Mouse (Mus musculus) midbrain, embryonic 12.5 days (tissue): ENCODE measurements around the gene Ggta1. TPM values are rescaled to one million over a fixed set of nuclear protein-coding genes. Genes with fewer than 3 reads are reported as not detected.
A peak's percentile ranks its signal among the peaks of the same experiment; 100 is the strongest.

Experiments
- ATAC-seq: fragments of 200-750 bp; cut with Nextera tagmentation; 2 replicates; pipeline ENCODE4 v1.8.0; 2017; ENCODE audit warnings: low read depth, moderate TSS enrichment, moderate library complexity; ENCODE audit not compliant: low FRiP score
- H3K27ac ChIP-seq: fragments of 300-500 bp; sonication (generic); replicated peaks from 2 replicates; pipeline ENCODE4 v1.5.1; 2016; ENCODE audit warnings: mild to moderate bottlenecking
- H3K27me3 ChIP-seq: fragments of 300-500 bp; sonication (generic); 2 replicates; pipeline ENCODE4 v1.6.1; 2016; ENCODE audit warnings: mild to moderate bottlenecking
- H3K36me3 ChIP-seq: fragments of 300-500 bp; sonication (generic); 2 replicates; pipeline ENCODE4 v1.6.1; 2016
- H3K4me1 ChIP-seq: fragments of 300-500 bp; sonication (generic); 2 replicates; pipeline ENCODE4 v1.6.1; 2016
- H3K4me2 ChIP-seq: fragments of 300-500 bp; sonication (generic); replicated peaks from 2 replicates; pipeline ENCODE4 v1.6.1; 2016; ENCODE audit warnings: mild to moderate bottlenecking, moderate library complexity
- H3K4me3 ChIP-seq: fragments of 300-500 bp; sonication (generic); 2 replicates; pipeline ENCODE4 v1.5.1; 2016; ENCODE audit warnings: mild to moderate bottlenecking
- H3K9ac ChIP-seq: fragments of 300-500 bp; sonication (generic); replicated peaks from 2 replicates; pipeline ENCODE4 v1.6.1; 2016; ENCODE audit warnings: mild to moderate bottlenecking, moderate library complexity
- H3K9me3 ChIP-seq: fragments of 300-500 bp; sonication (generic); 2 replicates; pipeline ENCODE4 v1.6.1; 2016; ENCODE audit warnings: mild to moderate bottlenecking
- whole genome bisulfite sequencing: fragments of 180-500 bp; shearing (Covaris S2); methylation state at CpG from one replicate; pipeline ENCODE4 v1.1.7; 2016; 5-methylcytosine and 5-hydroxymethylcytosine counted together
- polyA plus RNA-seq: library from polyadenylated mRNA; unstranded; fragments of >200 nt; fragmentation: Nextera tagmentation; extraction: Ambion mirVana; gene quantifications from 2 replicates; pipeline ENCODE4 v1.2.1, GENCODE M21; 2016

Gene Ggta1
- polyA plus RNA-seq, 1 experiment from 2014 or later: 6.5 TPM

DNA sequence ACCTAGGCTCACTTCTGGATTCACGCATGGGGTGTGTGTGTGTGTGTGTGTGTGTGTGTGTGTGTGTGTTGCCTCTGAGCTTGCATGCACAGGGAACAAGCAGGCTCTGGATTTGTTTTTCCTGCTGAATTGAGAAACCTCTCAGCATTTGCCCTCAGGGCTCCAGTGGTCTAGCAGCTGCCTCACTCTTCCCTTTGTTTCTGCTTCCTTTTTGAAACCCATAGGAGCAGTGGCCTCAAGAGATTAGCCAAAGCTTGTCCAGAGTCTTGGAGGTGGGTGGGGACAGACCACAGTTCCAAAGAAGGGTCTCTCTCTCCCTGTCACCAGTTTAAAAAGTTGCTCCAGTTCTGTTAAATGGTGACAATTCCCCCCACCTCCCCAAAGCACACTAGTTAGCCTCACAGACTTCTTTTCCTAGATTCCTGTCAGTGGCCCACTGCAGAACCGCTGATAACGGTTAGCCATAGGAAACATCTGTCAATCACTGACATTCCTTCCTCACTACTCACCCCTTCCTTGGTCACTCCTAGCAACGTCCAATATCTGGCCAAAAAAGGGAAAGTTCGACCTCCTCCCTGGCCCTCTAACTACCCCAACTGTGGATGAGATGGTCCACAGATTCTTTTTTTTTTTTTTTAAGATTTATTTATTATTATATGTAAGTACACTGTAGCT lies 24.1 kb upstream of the Ggta1 start:
- ATAC-seq: no peak
- peak overlapping the region; percentile 20; the same call in 1 of the 2 replicates for H3K27ac ChIP-seq

DNA sequence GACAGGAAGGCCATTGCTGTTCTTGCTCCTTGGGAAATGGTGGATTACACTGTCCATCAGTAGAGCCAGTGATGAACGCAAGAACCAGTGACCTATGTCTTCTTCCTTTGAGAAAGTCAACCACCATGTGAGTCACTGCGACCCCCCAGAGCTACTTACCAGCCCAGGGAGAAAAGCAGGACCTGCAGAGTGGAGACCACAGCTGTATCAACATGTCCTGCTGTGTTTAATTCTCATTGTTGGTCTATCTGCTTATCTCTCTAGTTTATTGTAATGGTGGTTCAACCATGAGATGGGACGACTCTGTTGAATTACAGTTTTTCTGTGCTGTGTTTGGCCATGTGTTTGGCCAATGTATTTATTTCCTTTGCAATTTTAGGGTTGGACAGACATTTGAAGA lies 21.1 kb upstream of the Ggta1 start:
- Histone ChIP-seq H3K27me3 (no peaks in the 10 kb centered on the region), H3K4me1 (peaks cover 14% of the 10 kb centered on the region), H3K36me3 (no peaks in the 10 kb centered on the region), H3K9me3 (no peaks in the 10 kb centered on the region), H3K4me3 (no peak overlapping the region), H3K9ac (no peak overlapping the region), H3K4me2 (no peak overlapping the region), H3K27ac (no peak overlapping the region)
- 72% methylated on average over 3 of the region's 3 CpGs for WGBS
- ATAC-seq: no peak

More for the DNA sequence above, 24.1 kb upstream of the Ggta1 start:
- Histone ChIP-seq H3K4me2 (no peak overlapping the region), H3K27me3 (no peaks in the 10 kb centered on the region), H3K4me1 (peaks cover 14% of the 10 kb centered on the region), H3K9me3 (no peaks in the 10 kb centered on the region), H3K4me3 (no peak overlapping the region), H3K9ac (no peak overlapping the region), H3K36me3 (no peaks in the 10 kb centered on the region)
- WGBS: 23% methylated on average over 5 of the region's 5 CpGs

DNA sequence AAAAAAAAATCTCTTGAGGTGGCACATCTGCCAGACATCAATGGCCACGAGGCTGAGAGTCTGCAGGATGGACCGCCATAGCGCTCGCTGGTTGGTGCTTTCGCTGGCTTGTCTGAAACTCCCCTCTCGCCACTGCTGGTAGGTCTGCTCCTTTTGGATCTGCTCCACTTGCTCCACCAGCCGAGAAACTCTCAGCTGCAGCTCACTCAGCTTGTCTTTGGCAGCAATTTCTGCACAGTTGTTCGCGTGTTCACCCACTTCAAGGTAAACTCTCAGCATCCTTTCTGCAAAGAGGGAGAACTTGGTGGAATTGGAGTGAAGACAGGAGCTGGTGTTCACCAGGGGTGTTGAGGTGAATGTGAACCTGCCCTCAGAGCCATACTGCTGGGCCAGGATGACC lies 20.4 kb upstream of the Ggta1 start:
- no peak overlapping the region for H3K4me3 ChIP-seq
- H3K36me3 ChIP-seq: no peaks in the 10 kb centered on the region
- no peak overlapping the region for H3K9ac ChIP-seq
- H3K9me3 ChIP-seq: no peaks in the 10 kb centered on the region
- H3K27me3 ChIP-seq: no peaks in the 10 kb centered on the region
- peaks cover 14% of the 10 kb centered on the region for H3K4me1 ChIP-seq
- no peak overlapping the region for H3K27ac ChIP-seq
- 93% methylated on average over 9 of the region's 9 CpGs for WGBS
- H3K4me2 ChIP-seq: no peak overlapping the region
- no peak for ATAC-seq

DNA sequence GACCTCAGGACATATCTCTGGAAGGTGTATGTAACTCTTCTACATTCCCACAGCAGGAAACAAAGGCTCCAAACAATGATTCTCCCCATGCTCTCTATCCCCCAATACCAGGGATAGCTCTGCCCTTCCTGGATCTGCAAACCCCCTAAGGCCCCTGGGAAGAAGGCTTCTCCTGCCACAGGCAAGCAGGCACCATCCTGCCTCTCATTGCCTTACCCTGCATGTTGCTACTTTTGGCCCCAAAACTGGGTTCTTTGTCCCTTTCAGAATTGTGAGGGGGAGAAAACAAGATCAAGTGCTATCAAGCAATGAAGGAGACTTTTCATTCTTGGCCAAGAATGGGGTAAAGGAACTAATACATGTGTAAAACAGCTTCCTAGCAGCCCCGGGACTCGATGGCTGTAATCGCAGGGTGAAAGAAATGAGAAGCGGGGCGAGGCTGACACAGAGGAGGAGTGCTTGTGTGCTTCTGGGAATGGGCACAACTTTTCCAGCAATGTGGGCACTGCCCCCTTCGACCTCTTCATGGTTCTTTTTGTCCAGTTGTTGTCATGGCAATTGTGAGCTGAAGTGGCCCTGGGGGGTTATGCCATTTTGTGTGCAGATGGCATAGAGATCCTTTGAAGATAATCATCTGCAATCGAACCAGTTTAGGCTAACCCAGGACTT lies 18.4 kb upstream of the Ggta1 start:
- Histone ChIP-seq H3K36me3 (no peaks in the 10 kb centered on the region), H3K27me3 (no peaks in the 10 kb centered on the region), H3K27ac (no peak overlapping the region), H3K9me3 (no peaks in the 10 kb centered on the region), H3K4me2 (no peak overlapping the region), H3K4me3 (no peak overlapping the region), H3K9ac (no peak overlapping the region), H3K4me1 (peaks cover 8% of the 10 kb centered on the region; the same call in 1 of the 2 replicates)
- no peak for ATAC-seq
- WGBS: 48% methylated on average over 7 of the region's 7 CpGs

DNA sequence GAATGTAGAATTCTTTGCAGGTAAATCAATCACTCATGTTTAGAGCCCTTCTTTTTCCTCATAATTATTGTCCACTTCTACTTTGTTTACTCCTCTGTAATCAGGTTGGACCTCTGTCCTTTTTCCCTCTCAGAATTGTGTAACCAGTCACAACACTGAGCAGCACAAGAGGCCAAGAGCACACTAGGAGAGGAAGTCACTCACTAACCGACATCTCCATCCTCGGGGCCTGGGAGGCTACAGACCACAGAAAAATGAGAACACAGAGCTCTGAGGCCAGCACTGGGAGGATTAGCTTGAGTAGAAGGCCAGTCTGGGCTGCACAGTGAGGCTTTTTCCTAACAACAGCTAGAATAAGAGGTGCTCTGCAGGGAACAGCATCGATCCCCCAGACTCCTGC lies 17.0 kb upstream of the Ggta1 start:
- Histone ChIP-seq H3K27ac (no peak overlapping the region), H3K4me2 (no peak overlapping the region), H3K4me1 (peaks cover 8% of the 10 kb centered on the region; the same call in 1 of the 2 replicates), H3K9me3 (no peaks in the 10 kb centered on the region), H3K4me3 (no peak overlapping the region), H3K9ac (no peak overlapping the region), H3K27me3 (no peaks in the 10 kb centered on the region), H3K36me3 (no peaks in the 10 kb centered on the region)
- no peak for ATAC-seq
- WGBS: 38% methylated on average over 3 of the region's 3 CpGs

DNA sequence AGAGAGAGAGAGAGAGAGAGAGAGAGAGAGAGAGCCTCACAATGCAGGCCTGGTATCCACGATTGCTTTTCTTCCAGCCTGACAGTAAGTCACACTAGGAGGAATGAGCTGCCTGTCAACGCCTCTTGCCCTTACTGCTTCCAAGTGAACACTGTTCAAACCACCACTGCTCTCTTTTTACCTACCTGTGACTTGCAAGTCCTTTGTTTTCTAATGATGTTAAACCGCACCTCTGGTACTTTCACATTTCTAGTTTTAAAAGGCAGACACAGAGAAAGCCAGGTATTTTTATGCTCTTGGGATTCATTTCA lies 15.7 kb upstream of the Ggta1 start:
- WGBS: 68% methylated on average over 3 of the region's 3 CpGs
- Histone ChIP-seq H3K9ac (no peak overlapping the region), H3K36me3 (no peaks in the 10 kb centered on the region), H3K4me2 (no peak overlapping the region), H3K27me3 (no peaks in the 10 kb centered on the region), H3K9me3 (no peaks in the 10 kb centered on the region), H3K27ac (no peak overlapping the region), H3K4me1 (peaks cover 8% of the 10 kb centered on the region; the same call in 1 of the 2 replicates), H3K4me3 (no peak overlapping the region)
- no peak for ATAC-seq

DNA sequence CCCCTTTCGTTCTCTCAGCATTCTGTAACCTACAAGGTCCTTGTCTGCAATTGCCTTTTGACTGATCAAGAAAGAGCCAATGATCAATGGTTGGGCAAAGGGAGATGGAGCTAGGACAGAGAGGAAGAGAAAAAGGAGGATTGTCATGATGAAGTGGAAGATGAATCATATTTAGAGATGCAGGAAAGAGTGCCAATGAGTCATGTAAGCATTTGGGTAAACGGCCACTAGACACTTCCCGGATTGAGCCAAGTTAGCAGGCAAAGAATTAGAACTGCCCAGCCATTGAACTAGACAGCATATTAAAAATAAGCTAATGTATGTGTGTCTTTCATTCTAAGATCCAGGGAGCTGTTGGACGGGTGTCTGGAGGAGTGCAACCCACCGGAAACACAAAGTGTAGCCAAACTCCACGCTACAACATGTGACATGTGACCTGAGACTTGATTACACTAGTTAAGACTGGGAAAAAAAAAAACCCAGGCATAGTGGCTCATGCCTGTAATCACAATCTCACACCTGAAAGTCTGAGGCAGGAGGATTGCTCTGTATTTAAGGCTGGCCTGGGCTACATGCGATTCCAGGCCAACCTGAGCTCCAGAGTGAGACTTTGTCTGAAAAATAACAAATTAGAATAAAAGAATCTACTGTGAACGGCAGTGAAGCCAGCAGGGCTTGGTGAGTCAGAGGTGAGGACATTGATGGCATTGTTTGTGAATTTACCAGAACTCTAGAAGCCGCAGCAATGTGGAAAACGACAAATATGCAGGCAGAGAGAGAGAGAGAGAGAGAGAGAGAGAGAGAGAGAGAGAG lies 15.2 kb upstream of the Ggta1 start:
- Histone ChIP-seq H3K4me3 (no peak overlapping the region), H3K27me3 (no peaks in the 10 kb centered on the region), H3K9ac (no peak overlapping the region), H3K36me3 (no peaks in the 10 kb centered on the region), H3K4me2 (no peak overlapping the region), H3K9me3 (no peaks in the 10 kb centered on the region), H3K27ac (no peak overlapping the region), H3K4me1 (peaks cover 8% of the 10 kb centered on the region; the same call in 1 of the 2 replicates)
- ATAC-seq: no peak
- 82% methylated on average over 10 of the region's 10 CpGs for WGBS

DNA sequence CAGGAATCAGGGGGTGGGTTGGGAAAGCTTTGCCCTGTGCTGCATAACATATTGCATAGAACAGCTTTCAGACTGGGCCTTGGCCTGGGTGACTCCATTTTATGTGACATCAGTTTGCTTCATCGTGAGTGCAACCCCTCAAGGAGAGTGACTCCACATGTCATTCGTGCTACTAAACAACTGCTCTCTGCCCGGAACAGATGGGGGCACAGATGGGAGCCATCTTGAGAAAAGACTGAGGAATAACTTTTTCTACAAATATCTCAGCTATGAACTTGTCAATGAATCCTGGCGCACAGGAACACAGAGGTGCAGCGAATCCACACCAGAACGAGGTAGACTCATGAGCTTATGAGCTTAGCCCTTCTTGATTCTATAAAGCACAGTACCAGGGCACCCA lies 14.3 kb upstream of the Ggta1 start:
- H3K4me2 ChIP-seq: no peak overlapping the region
- WGBS: 92% methylated on average over 6 of the region's 6 CpGs
- H3K27me3 ChIP-seq: no peaks in the 10 kb centered on the region
- H3K4me3 ChIP-seq: no peak overlapping the region
- H3K27ac ChIP-seq: no peak overlapping the region
- ATAC-seq: no peak
- H3K9ac ChIP-seq: no peak overlapping the region
- no peaks in the 10 kb centered on the region for H3K36me3 ChIP-seq
- H3K4me1 ChIP-seq: peaks cover 8% of the 10 kb centered on the region; the same call in 1 of the 2 replicates
- no peaks in the 10 kb centered on the region for H3K9me3 ChIP-seq

DNA sequence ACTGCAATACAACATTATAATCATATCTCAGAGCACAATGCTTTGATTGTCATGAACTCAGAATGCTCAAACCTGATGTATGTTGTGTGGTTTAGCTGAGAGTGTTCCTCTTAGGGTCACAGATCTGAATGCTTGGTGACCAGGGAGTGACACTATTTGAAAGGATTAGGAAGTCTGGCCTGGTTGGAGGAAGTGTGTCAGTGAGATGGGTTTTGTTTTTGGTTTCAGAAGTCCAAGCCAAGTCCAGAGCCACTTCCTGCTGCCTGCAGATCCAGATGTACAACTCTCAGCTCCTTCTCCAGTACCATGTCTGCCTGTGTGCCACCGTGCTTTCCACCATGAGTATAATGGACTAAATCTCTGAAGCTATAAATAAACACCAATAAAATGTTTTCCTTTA lies 11.9 kb upstream of the Ggta1 start:
- Histone ChIP-seq H3K4me2 (no peak overlapping the region), H3K4me3 (no peak overlapping the region), H3K9ac (no peak overlapping the region), H3K9me3 (no peaks in the 10 kb centered on the region), H3K36me3 (no peaks in the 10 kb centered on the region), H3K4me1 (no peaks in the 10 kb centered on the region), H3K27me3 (no peaks in the 10 kb centered on the region), H3K27ac (no peak overlapping the region)
- 96% methylated on average over 1 of the region's 1 CpGs for WGBS
- ATAC-seq: no peak

DNA sequence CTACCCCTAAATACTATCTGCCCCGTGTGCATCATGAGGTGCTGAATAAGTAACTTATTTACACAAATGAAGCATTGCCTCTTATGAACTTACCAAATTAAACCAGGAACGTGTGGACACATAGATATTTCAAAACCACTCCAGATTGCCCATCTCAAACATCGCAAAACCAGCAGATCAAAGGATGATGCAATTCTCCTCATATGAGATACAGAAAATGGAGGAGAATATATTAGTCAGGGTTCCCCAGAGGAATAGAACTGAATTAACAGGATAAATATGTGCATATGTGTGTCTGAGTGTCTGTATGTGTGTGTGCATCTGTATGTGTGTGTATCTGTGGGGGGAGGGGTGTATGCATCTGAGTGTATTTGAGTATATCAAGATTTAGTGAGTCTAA lies 6.2 kb upstream of the Ggta1 start:
- H3K4me3 ChIP-seq: no peak overlapping the region
- H3K9ac ChIP-seq: no peak overlapping the region
- 82% methylated on average over 3 of the region's 3 CpGs for WGBS
- no peak for ATAC-seq
- H3K27me3 ChIP-seq: no peaks in the 10 kb centered on the region; the same call in 1 of the 2 replicates
- H3K9me3 ChIP-seq: no peaks in the 10 kb centered on the region
- H3K4me2 ChIP-seq: no peak overlapping the region
- no peaks in the 10 kb centered on the region for H3K36me3 ChIP-seq
- peaks cover under 1% of the 10 kb centered on the region; the same call in 1 of the 2 replicates for H3K4me1 ChIP-seq
- no peak overlapping the region for H3K27ac ChIP-seq

DNA sequence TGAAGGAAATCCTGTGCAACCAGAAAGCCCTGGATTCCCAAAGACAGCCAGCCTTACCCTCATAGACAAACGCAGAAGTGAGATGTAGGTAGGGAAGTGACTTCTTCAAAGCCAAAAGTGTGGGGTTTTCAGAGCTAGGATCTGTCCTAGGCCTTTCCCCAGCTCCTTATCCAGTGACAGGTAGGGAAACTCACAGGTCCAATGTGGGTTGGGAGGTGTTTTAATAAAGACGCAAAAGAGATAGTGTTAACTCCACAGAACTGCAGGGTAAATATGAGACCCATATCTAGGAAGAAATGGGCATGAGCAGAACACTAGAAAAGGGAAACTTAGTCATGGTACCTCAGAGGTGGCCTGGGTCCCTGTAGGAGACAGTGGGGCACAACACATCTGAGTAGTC lies 5.2 kb upstream of the Ggta1 start:
- ATAC-seq: no peak
- Histone ChIP-seq H3K4me2 (no peak overlapping the region), H3K27ac (no peak overlapping the region), H3K9me3 (no peaks in the 10 kb centered on the region), H3K36me3 (no peaks in the 10 kb centered on the region), H3K4me3 (no peak overlapping the region), H3K9ac (no peak overlapping the region), H3K27me3 (peaks cover 8% of the 10 kb centered on the region), H3K4me1 (peaks cover 10% of the 10 kb centered on the region; the same call in 1 of the 2 replicates)
- WGBS: 82% methylated on average over 2 of the region's 2 CpGs

DNA sequence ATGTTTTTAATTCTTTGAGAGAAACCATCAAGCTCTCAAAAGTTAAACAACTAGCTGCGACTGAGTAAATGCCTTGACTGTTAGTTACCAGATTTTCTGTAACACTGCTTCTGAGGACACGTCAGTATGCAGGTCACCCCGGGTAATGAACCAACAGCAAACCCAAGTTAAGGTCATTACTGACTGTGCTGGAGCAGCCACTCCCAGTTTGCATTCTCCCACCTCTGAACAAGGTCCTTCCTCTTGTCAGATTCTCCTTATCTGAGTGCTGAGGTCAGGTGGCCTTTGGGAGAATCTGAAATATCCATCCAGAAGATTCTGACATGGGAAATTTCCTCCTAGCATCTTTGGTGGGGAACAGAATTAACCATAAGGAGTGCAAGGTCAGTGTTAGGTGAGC lies 4.8 kb upstream of the Ggta1 start:
- no peak for ATAC-seq
- no peak overlapping the region for H3K4me2 ChIP-seq
- no peak overlapping the region for H3K27ac ChIP-seq
- H3K9ac ChIP-seq: no peak overlapping the region
- H3K27me3 ChIP-seq: peaks cover 9% of the 10 kb centered on the region
- 85% methylated on average over 3 of the region's 3 CpGs for WGBS
- H3K4me1 ChIP-seq: peaks cover 13% of the 10 kb centered on the region; the same call in 1 of the 2 replicates
- no peaks in the 10 kb centered on the region for H3K36me3 ChIP-seq
- no peaks in the 10 kb centered on the region for H3K9me3 ChIP-seq
- H3K4me3 ChIP-seq: no peak overlapping the region
